25 mouse cellular contexts compared by ENCODE assay signal in genomic region chr1:45608316-45608715, GRCm38 (mm10).
DNase-seq lines count a peak whose midpoint lies in the region; ATAC-seq and TF ChIP-seq lines count a peak whose summit lies in the region.
"Had no signal": no experiment of that assay in that cellular context is flagged by ENCODE, and none has a peak within 500 bp of the region (broad histone marks: within the 10 kb centered on the region; RNA-seq: fewer than 3 reads in every experiment).

No protein-coding gene starts in this region.

- no peak overlapping the region for H3K4me2 ChIP-seq in heart, embryonic 12.5 days
- H3K4me2 ChIP-seq in lung, postnatal 0 days (replicated peaks; ENCODE audit: low read depth, low read length), result no peak overlapping the region
- H3K4me2 ChIP-seq: forebrain, embryonic 13.5 days; hindbrain, embryonic 12.5 days; hindbrain, embryonic 15.5 days had no signal

- H3K9me3 ChIP-seq in heart, embryonic 12.5 days (replicated peaks), result no peaks in the 10 kb centered on the region
- no peaks in the 10 kb centered on the region for H3K9me3 ChIP-seq in lung, postnatal 0 days (ENCODE audit: low read length)
- H3K9me3 ChIP-seq: forebrain, embryonic 10.5 days; forebrain, embryonic 13.5 days; G1E; hindbrain, embryonic 12.5 days; hindbrain, embryonic 15.5 days had no signal

- TF ChIP-seq EP300 in lung, postnatal 0 days (IDR thresholded peaks at IDR 0.05), result 0 out of 2 replicates have a peak, but pooled peaks have one; percentile 19

- peak; percentile 6 to 25 for DNase-seq in heart, adult 18-20 months
- no peak for DNase-seq in heart, postnatal 36 days
- no peak for DNase-seq in heart, postnatal 25 days (ENCODE audit: low spot score)
- DNase-seq in lung, postnatal 0 days (ENCODE audit: low spot score), result no peak
- DNase-seq in lung, postnatal 14 days, result no peak
- no peak for DNase-seq in urinary bladder, adult 18-20 months (ENCODE audit: low spot score in 2 of 2)
- DNase-seq: adrenal gland, postnatal 10 days; adrenal gland, postnatal 36 days; B cell, adult 2 months; cerebellum, adult 18-20 months; cerebellum, adult 9-10 months; cerebellum, postnatal 14 days; gastrocnemius, postnatal 10 days; gastrocnemius, postnatal 36 days; kidney, adult 2 months had no signal

- H3K27me3 ChIP-seq in heart, embryonic 12.5 days (replicated peaks), result no peaks in the 10 kb centered on the region
- no peaks in the 10 kb centered on the region for H3K27me3 ChIP-seq in lung, postnatal 0 days (replicated peaks; ENCODE audit: insufficient read depth, low read length)
- H3K27me3 ChIP-seq: CH12.LX; forebrain, embryonic 13.5 days; hindbrain, embryonic 12.5 days; hindbrain, embryonic 15.5 days; Patski had no signal

- H3K27ac ChIP-seq in heart, embryonic 12.5 days (ENCODE audit: poor library complexity, severe bottlenecking), result peak overlapping the region; percentile 74; the same call in 1 of the 2 replicates
- H3K27ac ChIP-seq in lung, postnatal 0 days (ENCODE audit: low read length), result no peak overlapping the region
- H3K27ac ChIP-seq: forebrain, embryonic 10.5 days; forebrain, embryonic 13.5 days; hindbrain, embryonic 12.5 days; hindbrain, embryonic 15.5 days had no signal

- ATAC-seq in heart, embryonic 12.5 days (ENCODE audit: insufficient number of reproducible peaks, low FRiP score), result peak; percentile 53; the same call in 1 of the 2 replicates
- no peak for ATAC-seq in lung, postnatal 0 days
- ATAC-seq: forebrain, embryonic 13.5 days; forebrain, embryonic 16.5 days; intestine, postnatal 0 days; Patski had no signal

- no peaks in the 10 kb centered on the region for H3K36me3 ChIP-seq in heart, embryonic 12.5 days
- H3K36me3 ChIP-seq in lung, postnatal 0 days (ENCODE audit: insufficient read depth, low read length), result no peaks in the 10 kb centered on the region
- H3K36me3 ChIP-seq: forebrain, embryonic 10.5 days; G1E; hindbrain, embryonic 12.5 days; hindbrain, embryonic 15.5 days had no signal

- intact Hi-C loops in heart, postnatal 36 days (cut with DNase I), result no loop called here
- intact Hi-C loops in heart, postnatal 25 days (cut with DNase I), result no loop called here

- no peak for TF ChIP-seq CTCF in lung, postnatal 0 days (IDR thresholded peaks at IDR 0.05)

- H3K4me1 ChIP-seq in heart, embryonic 12.5 days (replicated peaks), result no peaks in the 10 kb centered on the region
- H3K4me1 ChIP-seq in lung, postnatal 0 days (ENCODE audit: insufficient read depth, low read depth, low read length), result no peaks in the 10 kb centered on the region
- H3K4me1 ChIP-seq: forebrain, embryonic 10.5 days; forebrain, embryonic 13.5 days; hindbrain, embryonic 12.5 days; hindbrain, embryonic 15.5 days had no signal

- H3K9ac ChIP-seq in heart, embryonic 12.5 days, result no peak overlapping the region
- no peak overlapping the region for H3K9ac ChIP-seq in lung, postnatal 0 days (replicated peaks; ENCODE audit: low read depth)
- H3K9ac ChIP-seq: forebrain, embryonic 13.5 days; hindbrain, embryonic 12.5 days; hindbrain, embryonic 15.5 days had no signal

- H3K4me3 ChIP-seq in heart, embryonic 12.5 days, result no peak overlapping the region
- H3K4me3 ChIP-seq in lung, postnatal 0 days (ENCODE audit: low read depth, low read length), result no peak overlapping the region
- H3K4me3 ChIP-seq: forebrain, embryonic 10.5 days; forebrain, embryonic 13.5 days; hindbrain, embryonic 12.5 days; hindbrain, embryonic 15.5 days had no signal

Comparison
In these comparisons a context has a peak if more than half of its experiments do, and no peak if none do; other contexts are left out.
1. DNase-seq: peak in heart, adult 18-20 months (2 of 2); none in heart, postnatal 36 days (0 of 2), heart, postnatal 25 days (single experiment), lung, postnatal 0 days (single experiment), lung, postnatal 14 days (single experiment) and urinary bladder, adult 18-20 months (0 of 2).